Mouse (Mus musculus) lung, postnatal 0 days (tissue): ENCODE results near the gene Oprd1.

Experiments
- CTCF ChIP-seq: IDR thresholded peaks from 2 replicates; pipeline ENCODE4 v1.5.1; 2016; ENCODE audit warnings: antibody characterized with exemption, mild to moderate bottlenecking
- EP300 ChIP-seq: IDR thresholded peaks from 2 replicates; pipeline ENCODE4 v1.6.1; 2016; ENCODE audit warnings: antibody characterized with exemption, mild to moderate bottlenecking, control low read depth

GRCm38 (mm10) chr4:132127091-132127490, 17.2 kb downstream of the Oprd1 start:
- no peak for TF ChIP-seq CTCF
- no peak for TF ChIP-seq EP300
